18 mouse cellular contexts compared by ENCODE assay signal in the genomic region with DNA sequence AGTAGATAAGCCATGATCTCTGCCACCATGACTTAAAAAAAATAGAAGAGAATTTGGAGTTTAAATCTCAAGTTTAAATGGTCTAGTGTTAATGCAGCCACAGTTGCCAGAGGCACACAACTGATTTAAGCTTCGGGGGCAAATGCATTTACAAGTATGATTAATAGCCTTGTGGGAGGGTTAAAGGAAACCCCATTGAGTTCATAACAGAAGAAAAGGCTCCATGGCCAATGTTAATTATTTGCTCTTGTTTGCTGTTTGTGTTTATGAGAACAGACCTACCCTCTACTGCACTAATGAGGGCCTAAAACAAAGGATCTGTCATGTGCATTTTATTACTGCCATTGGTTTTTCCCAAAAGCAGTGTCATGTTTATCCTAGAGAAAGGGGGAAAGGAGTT.
"Had no signal": no experiment of that assay in that cellular context is flagged by ENCODE, and none has a peak within 500 bp of the region (broad histone marks: within the 10 kb centered on the region; RNA-seq: fewer than 3 reads in every experiment).

No protein-coding gene starts in this region.

- H3K9ac ChIP-seq: liver, embryonic 15.5 days; liver, postnatal 0 days; lung, embryonic 15.5 days; midbrain, embryonic 12.5 days; neural tube, embryonic 12.5 days; stomach, embryonic 15.5 days had no signal

- H3K9me3 ChIP-seq: liver, embryonic 15.5 days; lung, embryonic 15.5 days; megakaryocyte, embryonic 14.5 days; midbrain, embryonic 12.5 days; neural tube, embryonic 12.5 days; stomach, embryonic 15.5 days had no signal

- H3K27me3 ChIP-seq: liver, embryonic 15.5 days; lung, embryonic 15.5 days; neural tube, embryonic 12.5 days; stomach, embryonic 15.5 days had no signal

- H3K36me3 ChIP-seq: liver, embryonic 15.5 days; lung, embryonic 15.5 days; midbrain, embryonic 12.5 days; neural tube, embryonic 12.5 days; stomach, embryonic 15.5 days had no signal

- H3K27ac ChIP-seq: liver, embryonic 15.5 days; lung, embryonic 15.5 days; macrophage; midbrain, embryonic 12.5 days; neural tube, embryonic 12.5 days; stomach, embryonic 15.5 days; stomach, postnatal 0 days had no signal

- ATAC-seq: liver, postnatal 0 days; lung, postnatal 0 days had no signal

- H3K4me1 ChIP-seq: liver, embryonic 15.5 days; lung, embryonic 15.5 days; megakaryocyte, embryonic 14.5 days; midbrain, embryonic 12.5 days; neural tube, embryonic 12.5 days; stomach, embryonic 15.5 days had no signal

- H3K4me2 ChIP-seq: liver, embryonic 15.5 days; lung, embryonic 15.5 days; midbrain, embryonic 12.5 days; neural tube, embryonic 12.5 days; stomach, embryonic 15.5 days had no signal

- DNase-seq: liver, postnatal 0 days; lung, adult 2 months; lung, postnatal 14 days; lung, postnatal 36 days; midbrain, embryonic 14.5 days; right cerebral cortex, postnatal 14 days; thymus, adult 2 months; thymus, postnatal 25 days; thymus, postnatal 4 days had no signal

- H3K4me3 ChIP-seq: liver, embryonic 15.5 days; lung, embryonic 15.5 days; megakaryocyte, embryonic 14.5 days; midbrain, embryonic 12.5 days; neural tube, embryonic 12.5 days; stomach, embryonic 15.5 days had no signal
